19 mouse cellular contexts compared by ENCODE assay signal in genomic region chr1:45868479-45869137, GRCm38 (mm10). TPM values are rescaled to one million over a fixed set of nuclear protein-coding genes. Genes with fewer than 3 reads are reported as not detected.
DNase-seq lines count a peak whose midpoint lies in the region; ATAC-seq and TF ChIP-seq lines count a peak whose summit lies in the region.
"Had no signal": no experiment of that assay in that cellular context is flagged by ENCODE, and none has a peak within 500 bp of the region (broad histone marks: within the 10 kb centered on the region; RNA-seq: fewer than 3 reads in every experiment).

No protein-coding gene starts in this region.

- no peak overlapping the region for H3K9ac ChIP-seq in kidney, embryonic 16.5 days (replicated peaks; ENCODE audit: low read length)
- H3K9ac ChIP-seq in MEL (ENCODE audit: control insufficient read depth, low read depth, low read length, poor library complexity, severe bottlenecking) = peak overlapping the region; percentile 14; the same call in 1 of the 2 replicates
- H3K9ac ChIP-seq in forebrain, embryonic 14.5 days (ENCODE audit: low read length) = no peak overlapping the region
- H3K9ac ChIP-seq: liver, embryonic 15.5 days had no signal

- ATAC-seq in kidney, embryonic 16.5 days (ENCODE audit: low FRiP score, low TSS enrichment) = no peak
- ATAC-seq in granulocyte monocyte progenitor cell, adult 5-6 weeks (replicated peaks; ENCODE audit: poor library complexity, severe bottlenecking) = peak; percentile 89
- ATAC-seq in megakaryocyte, adult 5-6 weeks (ENCODE audit: poor library complexity, severe bottlenecking) = peak; percentile 88
- ATAC-seq in forebrain, embryonic 14.5 days = no peak

- DNase-seq in kidney, adult 9 months = no peak
- peak; percentile 49 for DNase-seq in MEL (ENCODE audit: low read depth, low spot score)
- DNase-seq in forebrain, embryonic 14.5 days (ENCODE audit: low spot score) = no peak
- DNase-seq in frontal cortex, postnatal 36 days (ENCODE audit: low spot score in 2 of 2) = no peak
- DNase-seq in left cerebral cortex, adult 11 months (ENCODE audit: low spot score) = no peak
- DNase-seq: adrenal gland, postnatal 14 days; cerebellum, adult 11-12 months; embryo, embryonic 11 days; kidney, postnatal 25 days; midbrain, embryonic 14.5 days; right cerebral cortex, postnatal 25 days had no signal

- H3K27ac ChIP-seq in kidney, embryonic 16.5 days (ENCODE audit: low read length) = peak overlapping the region; percentile 84
- peak overlapping the region; percentile 45 for H3K27ac ChIP-seq in MEL (ENCODE audit: control insufficient read depth, low read depth, low read length)
- H3K27ac ChIP-seq in forebrain, embryonic 14.5 days (ENCODE audit: low read depth, low read length) = no peak overlapping the region
- H3K27ac ChIP-seq: liver, embryonic 15.5 days had no signal

- TF ChIP-seq EP300 in MEL (IDR thresholded peaks at IDR 0.05; ENCODE audit: low read depth in 1 of 2, low read length in 2 of 2) = no peak

- H3K27me3 ChIP-seq in kidney, embryonic 16.5 days (ENCODE audit: insufficient read depth, low read length) = no peaks in the 10 kb centered on the region
- H3K27me3 ChIP-seq in MEL (ENCODE audit: control insufficient read depth in 1 of 2, insufficient read depth in 2 of 2, low read length in 2 of 2) = no peaks in the 10 kb centered on the region
- no peaks in the 10 kb centered on the region for H3K27me3 ChIP-seq in forebrain, embryonic 14.5 days (replicated peaks; ENCODE audit: control insufficient read depth, insufficient read depth, low read length)
- H3K27me3 ChIP-seq: liver, embryonic 15.5 days had no signal

- H3K79me2 ChIP-seq in MEL (ENCODE audit: control insufficient read depth, insufficient read depth, low read length, poor library complexity) = no peaks in the 10 kb centered on the region

- TF ChIP-seq RAD21 in MEL (IDR thresholded peaks at IDR 0.05; ENCODE audit: low read depth, low read length) = no peak

- WGBS in kidney, embryonic 16.5 days = 53% methylated on average over 3 of the region's 3 CpGs
- WGBS in forebrain, embryonic 14.5 days = 81% methylated on average over 3 of the region's 3 CpGs

- no peaks in the 10 kb centered on the region for H3K9me3 ChIP-seq in kidney, embryonic 16.5 days (ENCODE audit: low read length)
- no peaks in the 10 kb centered on the region for H3K9me3 ChIP-seq in MEL (replicated peaks; ENCODE audit: insufficient read depth, low read length)
- H3K9me3 ChIP-seq in forebrain, embryonic 14.5 days (replicated peaks; ENCODE audit: control insufficient read depth, low read length) = no peaks in the 10 kb centered on the region
- H3K9me3 ChIP-seq: liver, embryonic 15.5 days had no signal

- TF ChIP-seq CTCF in MEL (IDR thresholded peaks at IDR 0.05 in 2 of 3, conservative IDR thresholded peaks at IDR 0.05 in 1 of 3; ENCODE audit: control insufficient read depth in 1 of 3, insufficient read depth in 1 of 3, low read depth in 2 of 3, low read length in 3 of 3, poor library complexity in 1 of 3, severe bottlenecking in 1 of 3) = no peak

- H3K4me1 ChIP-seq in kidney, embryonic 16.5 days (ENCODE audit: insufficient read depth, low read length) = peaks cover 52% of the 10 kb centered on the region
- peaks cover 20 to 25% of the 10 kb centered on the region in 2 experiments for H3K4me1 ChIP-seq in MEL (ENCODE audit: control insufficient read depth in 1 of 2, insufficient read depth in 2 of 2, low read length in 2 of 2)
- no peaks in the 10 kb centered on the region for H3K4me1 ChIP-seq in forebrain, embryonic 14.5 days (ENCODE audit: control insufficient read depth, insufficient read depth, low read length)

- no peak for TF ChIP-seq POLR2A in MEL (IDR thresholded peaks at IDR 0.05; ENCODE audit: control insufficient read depth in 1 of 2, insufficient read depth in 1 of 2, low read depth in 1 of 2, low read length in 2 of 2, poor library complexity in 1 of 2)

- no peak overlapping the region for H3K4me3 ChIP-seq in kidney, embryonic 16.5 days (ENCODE audit: low read length)
- no peak overlapping the region for H3K4me3 ChIP-seq in MEL (ENCODE audit: control insufficient read depth in 1 of 2, insufficient read depth in 1 of 2, low read depth in 2 of 2, low read length in 2 of 2)
- H3K4me3 ChIP-seq in forebrain, embryonic 14.5 days (ENCODE audit: low read depth, low read length) = no peak overlapping the region
- H3K4me3 ChIP-seq: liver, embryonic 15.5 days had no signal

- H3K4me2 ChIP-seq in kidney, embryonic 16.5 days (replicated peaks; ENCODE audit: low read depth, low read length) = no peak overlapping the region
- H3K4me2 ChIP-seq in forebrain, embryonic 14.5 days (ENCODE audit: low read length) = no peak overlapping the region
- H3K4me2 ChIP-seq: liver, embryonic 15.5 days had no signal

- no peaks in the 10 kb centered on the region for H3K36me3 ChIP-seq in kidney, embryonic 16.5 days (ENCODE audit: insufficient read depth, low read length)
- H3K36me3 ChIP-seq in MEL (ENCODE audit: control insufficient read depth in 1 of 2, insufficient read depth in 2 of 2, low read length in 2 of 2) = peaks cover 0 to 26% of the 10 kb centered on the region in 2 experiments; a peak in 2 of 4 replicates
- no peaks in the 10 kb centered on the region for H3K36me3 ChIP-seq in forebrain, embryonic 14.5 days (ENCODE audit: control insufficient read depth, insufficient read depth, low read length)
- H3K36me3 ChIP-seq: liver, embryonic 15.5 days had no signal

TF ChIP-seq in MEL, 35 proteins besides CTCF, POLR2A, EP300 and RAD21:
- TF ChIP-seq SIN3A (IDR thresholded peaks at IDR 0.05; ENCODE audit: low read length) = 0 out of 2 replicates have a peak, but pooled peaks have one; percentile 8
- no peak for TF ChIP-seq MAFK (IDR thresholded peaks at IDR 0.05; ENCODE audit: borderline replicate concordance, low read depth, low read length)
- peak; percentile 42; the same call in 1 of the 2 replicates for TF ChIP-seq ELF1 (IDR thresholded peaks at IDR 0.05; ENCODE audit: low read depth, low read length)
- no peak for TF ChIP-seq NELFE (IDR thresholded peaks at IDR 0.05; ENCODE audit: low read depth, low read length)
- 0 out of 2 replicates have a peak, but pooled peaks have one; percentile 27 for TF ChIP-seq MXI1 (IDR thresholded peaks at IDR 0.05; ENCODE audit: low read depth, low read length)
TF ChIP-seq in MEL: peak in this region for 3.

RNA-seq across cellular contexts. Expression of gene Gm5269, which starts 21.5 kb away (rescaled TPM):
- polyA plus RNA-seq in kidney, embryonic 16.5 days (2015; fragmentation: Nextera tagmentation; extraction: Ambion mirVana) = not detected in 2 replicates
- not detected in 2 replicates for total RNA-seq in MEL (2012; rRNA removed)
- under 1 TPM in 1 of 2 experiments, not detected in 1; 0.67 TPM for polyA plus RNA-seq in MEL (2012; ENCODE audit: insufficient read depth in 1 of 2, insufficient read length in 2 of 2, low read depth in 1 of 2, low replicate concordance in 2 of 2, missing spikeins in 1 of 2)
- not detected in 2 replicates for total RNA-seq in granulocyte monocyte progenitor cell, adult 5-6 weeks (2014; fragmentation: Nextera tagmentation)
- total RNA-seq in granulocyte monocyte progenitor cell, adult 5-6 weeks (2017) = not detected in 2 replicates
- not detected in 2 replicates for total RNA-seq in megakaryocyte, adult 5-6 weeks (2015)
- total RNA-seq in megakaryocyte, adult 5-6 weeks (2017) = not detected in 2 replicates
- not detected in 2 replicates for polyA plus RNA-seq in forebrain, embryonic 14.5 days (2014; fragmentation: Nextera tagmentation; extraction: Ambion mirVana)
- total RNA-seq: adrenal gland, postnatal 14 days; gastrocnemius, adult 8-10 months; heart, postnatal 25 days; left cerebral cortex, adult 8-10 months had no signal
- polyA plus RNA-seq: liver, embryonic 15.5 days; midbrain, embryonic 14.5 days; neural tube, embryonic 14.5 days had no signal

RNA-seq across cellular contexts. Expression of gene Slc40a1, which starts 57.7 kb away (rescaled TPM):
- polyA plus RNA-seq in kidney, embryonic 16.5 days (2015; fragmentation: Nextera tagmentation; extraction: Ambion mirVana) = 111 and 113 TPM in 2 replicates
- total RNA-seq in MEL (2012; rRNA removed) = 47.2 and 74.7 TPM in 2 replicates
- polyA plus RNA-seq in MEL (2012; ENCODE audit: insufficient read depth in 1 of 2, insufficient read length in 2 of 2, low read depth in 1 of 2, low replicate concordance in 2 of 2, missing spikeins in 1 of 2) = 10 to 100 TPM in 1 of 2 experiments, not detected in 1; 36.8 TPM
- total RNA-seq in granulocyte monocyte progenitor cell, adult 5-6 weeks (2014; fragmentation: Nextera tagmentation) = 4.6 and 11.2 TPM in 2 replicates
- 8.6 and 10.6 TPM in 2 replicates for total RNA-seq in granulocyte monocyte progenitor cell, adult 5-6 weeks (2017)
- 22.7 and 24.7 TPM in 2 replicates for total RNA-seq in megakaryocyte, adult 5-6 weeks (2015)
- 18.0 and 22.0 TPM in 2 replicates for total RNA-seq in megakaryocyte, adult 5-6 weeks (2017)
- 29.6 and 40.1 TPM in 2 replicates for polyA plus RNA-seq in forebrain, embryonic 14.5 days (2014; fragmentation: Nextera tagmentation; extraction: Ambion mirVana)

Comparison
In these comparisons a context has a peak if more than half of its experiments do, and no peak if none do; other contexts are left out.
1. ATAC-seq: peak in granulocyte monocyte progenitor cell, adult 5-6 weeks (single experiment) and megakaryocyte, adult 5-6 weeks (single experiment); none in kidney, embryonic 16.5 days (single experiment) and forebrain, embryonic 14.5 days (single experiment).